Mouse (Mus musculus) adrenal gland, postnatal 14 days (tissue): ENCODE measurements around the gene Diaph3. TPM values are rescaled to one million over a fixed set of nuclear protein-coding genes. Genes with fewer than 3 reads are reported as not detected.

Experiments used
- DNase-seq: peaks from one replicate; pipeline ENCODE4 v3.0.0; 2021; ENCODE audit warnings: mixed read lengths
- total RNA-seq: library from RNA; stranded (reverse); gene quantifications from 2 replicates; pipeline ENCODE4 v1.2.3, GENCODE M21; 2021

Gene Diaph3
- total RNA-seq, 1 experiment from 2014 or later = 8.6 TPM

GRCm38 (mm10) chr14:86847154-86847810, 293.8 kb downstream of the Diaph3 start:
- DNase-seq = no peak

GRCm38 (mm10) chr14:86844075-86844474, 297.0 kb downstream of the Diaph3 start:
- no peak for DNase-seq

GRCm38 (mm10) chr14:86837642-86838041, 303.4 kb downstream of the Diaph3 start:
- no peak for DNase-seq

GRCm38 (mm10) chr14:86834851-86835250, 306.2 kb downstream of the Diaph3 start:
- no peak for DNase-seq

- no peak for DNase-seq
Observed at GRCm38 (mm10) chr14:86834269-86834668, 306.8 kb downstream of the Diaph3 start.

GRCm38 (mm10) chr14:86833003-86833402, 308.0 kb downstream of the Diaph3 start:
- DNase-seq = no peak

GRCm38 (mm10) chr14:86816246-86816645, 324.8 kb downstream of the Diaph3 start:
- no peak for DNase-seq

- DNase-seq = no peak
Observed at GRCm38 (mm10) chr14:86788880-86789641, 352.0 kb downstream of the Diaph3 start.

GRCm38 (mm10) chr14:86786866-86787265, 354.2 kb downstream of the Diaph3 start:
- no peak for DNase-seq

GRCm38 (mm10) chr14:86781553-86782273, 359.3 kb downstream of the Diaph3 start:
- peak; percentile 62 for DNase-seq

GRCm38 (mm10) chr14:86773311-86773710, 367.7 kb downstream of the Diaph3 start:
- DNase-seq = no peak

- no peak for DNase-seq
Observed at GRCm38 (mm10) chr14:86772176-86773150, 368.6 kb downstream of the Diaph3 start.

GRCm38 (mm10) chr14:86764286-86764685, 376.7 kb downstream of the Diaph3 start:
- no peak for DNase-seq

GRCm38 (mm10) chr14:86757604-86758520, 383.2 kb downstream of the Diaph3 start:
- DNase-seq = no peak

- no peak for DNase-seq
Observed at GRCm38 (mm10) chr14:86757132-86757531, 383.9 kb downstream of the Diaph3 start.

GRCm38 (mm10) chr14:86750351-86750750, 390.7 kb downstream of the Diaph3 start:
- no peak for DNase-seq

GRCm38 (mm10) chr14:86749425-86749824, 391.6 kb downstream of the Diaph3 start:
- no peak for DNase-seq

GRCm38 (mm10) chr14:86748876-86749275, 392.2 kb downstream of the Diaph3 start:
- no peak for DNase-seq

GRCm38 (mm10) chr14:86744523-86744922, 396.5 kb downstream of the Diaph3 start:
- no peak for DNase-seq

GRCm38 (mm10) chr14:86741855-86742531, 399.0 kb downstream of the Diaph3 start:
- no peak for DNase-seq
